In the genomic region with DNA sequence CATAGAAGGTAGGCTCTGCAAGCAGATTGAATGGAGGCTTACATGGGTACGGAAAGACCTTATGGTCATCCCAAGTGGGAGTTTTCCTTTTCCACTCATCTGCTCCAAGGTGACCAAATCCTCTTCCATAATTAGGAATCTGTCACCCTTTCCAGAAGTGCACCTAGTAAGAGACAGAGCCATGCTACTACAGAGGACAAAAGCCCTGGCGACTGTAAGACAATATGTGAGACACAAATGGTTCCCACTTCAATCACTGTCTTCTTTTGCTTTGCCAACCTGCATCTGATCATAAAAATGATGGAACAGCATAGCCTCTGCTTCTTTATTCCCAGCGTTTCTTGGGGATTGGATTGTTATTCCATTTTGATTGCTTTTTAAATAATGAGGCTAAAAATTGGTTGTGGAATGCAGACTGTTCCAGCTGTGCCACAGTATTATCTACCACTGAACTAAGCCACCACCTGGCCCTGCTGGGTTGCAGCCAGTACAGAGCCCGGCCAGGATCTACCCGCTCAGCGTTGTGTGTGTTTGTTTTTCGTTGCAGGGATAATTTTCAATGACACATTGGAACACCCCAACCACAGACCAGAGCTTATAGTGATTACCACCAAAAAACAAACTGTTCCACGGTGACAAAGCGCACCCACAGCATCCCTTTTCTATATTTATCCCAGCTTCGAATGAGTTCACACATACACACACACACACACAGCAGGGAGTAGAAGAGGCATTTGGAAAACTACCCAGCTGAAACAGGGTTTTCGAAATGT, we compare ENCODE assay signal across 12 mouse cellular contexts.
A peak's percentile ranks its signal among the peaks of the same experiment; 100 is the strongest.
DNase-seq lines count a peak whose midpoint lies in the region; ATAC-seq lines count a peak whose summit lies in the region.
"Had no signal": no experiment of that assay in that cellular context is flagged by ENCODE, and none has a peak within 500 bp of the region (broad histone marks: within the 10 kb centered on the region; RNA-seq: fewer than 3 reads in every experiment).

No protein-coding gene starts in this region.

- H3K27me3 ChIP-seq in hindbrain, embryonic 16.5 days (replicated peaks; ENCODE audit: control insufficient read depth, insufficient read depth, low read length), result no peaks in the 10 kb centered on the region
- no peaks in the 10 kb centered on the region for H3K27me3 ChIP-seq in midbrain, embryonic 15.5 days (replicated peaks)
- H3K27me3 ChIP-seq: kidney, embryonic 15.5 days; limb, embryonic 13.5 days had no signal

- WGBS in hindbrain, embryonic 16.5 days, result 64% methylated on average over 11 of the region's 11 CpGs
- WGBS in midbrain, embryonic 15.5 days, result 73% methylated on average over 11 of the region's 11 CpGs

- H3K9ac ChIP-seq in hindbrain, embryonic 16.5 days (ENCODE audit: low read depth, low read length), result no peak overlapping the region
- no peak overlapping the region for H3K9ac ChIP-seq in midbrain, embryonic 15.5 days
- H3K9ac ChIP-seq: kidney, embryonic 15.5 days; limb, embryonic 13.5 days had no signal

- intact Hi-C loops in gastrocnemius, postnatal 14 days (cut with DNase I; ENCODE audit: low total_unique reads), result no loop called here

- ATAC-seq in hindbrain, embryonic 16.5 days, result peak; percentile 86
- ATAC-seq in midbrain, embryonic 15.5 days (replicated peaks), result peak; percentile 85

- H3K36me3 ChIP-seq in hindbrain, embryonic 16.5 days (ENCODE audit: control insufficient read depth, insufficient read depth, low read length), result no peaks in the 10 kb centered on the region
- no peaks in the 10 kb centered on the region for H3K36me3 ChIP-seq in midbrain, embryonic 15.5 days (replicated peaks)
- H3K36me3 ChIP-seq: kidney, embryonic 15.5 days; limb, embryonic 13.5 days had no signal

- no peaks in the 10 kb centered on the region for H3K9me3 ChIP-seq in hindbrain, embryonic 16.5 days (ENCODE audit: control insufficient read depth, low read length)
- H3K9me3 ChIP-seq in midbrain, embryonic 15.5 days, result no peaks in the 10 kb centered on the region
- H3K9me3 ChIP-seq: kidney, embryonic 15.5 days; limb, embryonic 13.5 days had no signal

- no peak overlapping the region for H3K4me3 ChIP-seq in hindbrain, embryonic 16.5 days (ENCODE audit: low read length)
- H3K4me3 ChIP-seq in midbrain, embryonic 15.5 days, result no peak overlapping the region
- H3K4me3 ChIP-seq: erythroblast, embryonic 14.5 days; kidney, embryonic 15.5 days; limb, embryonic 13.5 days had no signal

- peak; percentile 3 for DNase-seq in gastrocnemius, postnatal 10 days
- DNase-seq in gastrocnemius, postnatal 14 days, result no peak
- DNase-seq in brain, adult 2 months (ENCODE audit: low read depth, low spot score), result peak; percentile 76
- no peak for DNase-seq in urinary bladder, postnatal 25 days (ENCODE audit: low spot score)
- no peak for DNase-seq in adrenal gland, postnatal 10 days
- DNase-seq: cerebellum, adult 18-20 months; thymus, postnatal 36 days had no signal

- no peak overlapping the region for H3K27ac ChIP-seq in hindbrain, embryonic 16.5 days (ENCODE audit: low read depth, low read length)
- H3K27ac ChIP-seq in midbrain, embryonic 15.5 days, result no peak overlapping the region
- H3K27ac ChIP-seq: kidney, embryonic 15.5 days; limb, embryonic 13.5 days had no signal

- no peak overlapping the region for H3K4me2 ChIP-seq in hindbrain, embryonic 16.5 days (ENCODE audit: low read length)
- no peak overlapping the region for H3K4me2 ChIP-seq in midbrain, embryonic 15.5 days
- H3K4me2 ChIP-seq: kidney, embryonic 15.5 days; limb, embryonic 13.5 days had no signal

- H3K4me1 ChIP-seq in hindbrain, embryonic 16.5 days (ENCODE audit: control insufficient read depth, insufficient read depth, low read depth, low read length), result no peaks in the 10 kb centered on the region
- H3K4me1 ChIP-seq in midbrain, embryonic 15.5 days, result no peaks in the 10 kb centered on the region
- H3K4me1 ChIP-seq: kidney, embryonic 15.5 days; limb, embryonic 13.5 days had no signal

Comparison
In these comparisons a context has a peak if more than half of its experiments do, and no peak if none do; other contexts are left out.
1. DNase-seq: peak in gastrocnemius, postnatal 10 days (single experiment) and brain, adult 2 months (single experiment); none in gastrocnemius, postnatal 14 days (single experiment), urinary bladder, postnatal 25 days (single experiment) and adrenal gland, postnatal 10 days (single experiment).